ENCODE assay signal across 1 mouse cellular context in genomic region chr8:84872309-84872965, GRCm38 (mm10).
TF ChIP-seq lines count a peak whose summit lies in the region.

No protein-coding gene starts in this region.

TF ChIP-seq in MEL, 35 proteins besides CTCF, POLR2A, EP300 and RAD21 (continued from another document):
- TF ChIP-seq USF1 (IDR thresholded peaks at IDR 0.05; ENCODE audit: low read depth, low read length) (no peak), MAFK (IDR thresholded peaks at IDR 0.05; ENCODE audit: borderline replicate concordance, low read depth, low read length) (no peak), MAX (IDR thresholded peaks at IDR 0.05; ENCODE audit: low read length) (peak; percentile 22; the same call in 1 of the 2 replicates), USF2 (IDR thresholded peaks at IDR 0.05; ENCODE audit: borderline replicate concordance in 1 of 2, insufficient read depth in 1 of 2, low read depth in 1 of 2, low read length in 2 of 2) (no peak), CHD2 (IDR thresholded peaks at IDR 0.05; ENCODE audit: low read length) (no peak), BHLHE40 (IDR thresholded peaks at IDR 0.05; ENCODE audit: borderline replicate concordance, low read depth, low read length) (no peak), SIN3A (IDR thresholded peaks at IDR 0.05; ENCODE audit: low read length) (peak; percentile 24; the same call in 1 of the 2 replicates), SMC3 (IDR thresholded peaks at IDR 0.05; ENCODE audit: low read depth, low read length) (no peak), MAZ (IDR thresholded peaks at IDR 0.05; ENCODE audit: low read depth, low read length) (no peak), JUND (IDR thresholded peaks at IDR 0.05; ENCODE audit: low read depth, low read length) (no peak), MEF2A (IDR thresholded peaks at IDR 0.05; ENCODE audit: extremely low read depth, insufficient replicate concordance, low read depth, low read length, poor library complexity, severe bottlenecking) (no peak), POLR2AphosphoS5 (IDR thresholded peaks at IDR 0.05; ENCODE audit: borderline replicate concordance, low read depth, low read length) (no peak), CHD1 (IDR thresholded peaks at IDR 0.05; ENCODE audit: low read depth, low read length) (no peak)
TF ChIP-seq in MEL: peak in this region for 2.
